Mouse (Mus musculus) activated CD4-positive, CD25-positive, alpha-beta regulatory T cell, adult 4 months (primary cell): ENCODE results near the gene Dytn. TPM values are rescaled to one million over a fixed set of nuclear protein-coding genes. Genes with fewer than 3 reads are reported as not detected.

Experiments
- ATAC-seq: one replicate; pipeline ENCODE4 v1.8.0; 2017
- polyA plus RNA-seq, 2 experiments: library from polyadenylated mRNA; unstranded; fragments of 100-300 nt; shearing (Covaris generic); gene quantifications; one replicate each; pipeline ENCODE4 v1.2.1; 2017

Dytn gene
- polyA plus RNA-seq, 2 experiments from 2014 or later, result not detected

DNA sequence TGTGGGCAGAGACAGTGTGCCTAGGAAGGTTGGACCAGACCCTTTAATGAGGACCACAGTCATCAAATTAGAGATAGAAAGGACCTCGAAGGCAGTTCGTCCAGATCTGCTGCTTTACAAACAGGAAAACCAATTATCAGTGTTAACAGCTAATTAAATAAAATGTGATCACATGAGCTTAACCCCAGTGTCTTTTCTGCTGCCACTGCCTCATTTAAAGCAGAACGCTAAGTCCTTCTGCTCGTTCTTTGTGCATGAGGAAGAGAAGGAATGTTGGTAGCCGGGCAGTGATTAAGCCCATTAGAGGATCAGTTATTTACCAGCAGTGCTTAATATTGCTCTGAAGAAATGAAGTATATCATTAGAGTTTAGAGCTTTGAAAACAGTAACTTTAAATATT lies 109.9 kb downstream of the Dytn start:
- no peak for ATAC-seq

DNA sequence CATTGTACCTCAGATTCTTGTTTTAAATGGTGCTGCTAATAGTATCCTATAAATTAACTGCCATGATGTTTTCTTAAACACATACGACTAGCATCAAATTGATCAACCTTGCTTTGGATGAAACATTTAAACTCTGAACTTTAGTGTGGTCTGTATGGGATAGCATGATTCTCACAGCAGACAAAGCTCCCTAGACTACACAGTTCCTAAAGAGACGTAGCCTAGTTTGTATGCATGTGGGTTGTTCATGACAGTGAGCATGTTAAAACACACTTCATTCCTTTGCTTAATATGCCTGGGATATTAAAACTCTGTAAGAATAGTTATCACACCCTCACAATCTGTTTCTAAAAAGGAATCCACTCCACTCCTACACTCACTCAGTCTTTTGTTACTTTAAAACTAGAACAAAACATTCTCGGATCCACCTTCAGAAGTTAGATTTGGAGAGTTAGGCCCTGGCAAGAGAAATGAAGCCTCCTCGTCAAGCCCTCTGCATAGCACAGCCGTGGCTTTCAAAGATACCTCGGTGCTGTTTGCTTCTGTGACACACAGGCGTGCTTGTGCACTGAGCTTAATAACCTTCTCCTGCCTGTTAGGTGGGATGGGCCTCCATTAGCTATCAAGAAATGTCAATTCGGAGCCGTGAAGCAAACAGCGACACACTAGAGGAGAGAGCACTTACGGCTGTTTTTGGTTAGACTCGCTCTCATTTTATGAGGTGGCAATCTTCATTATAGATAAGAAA lies 112.7 kb downstream of the Dytn start:
- no peak for ATAC-seq

DNA sequence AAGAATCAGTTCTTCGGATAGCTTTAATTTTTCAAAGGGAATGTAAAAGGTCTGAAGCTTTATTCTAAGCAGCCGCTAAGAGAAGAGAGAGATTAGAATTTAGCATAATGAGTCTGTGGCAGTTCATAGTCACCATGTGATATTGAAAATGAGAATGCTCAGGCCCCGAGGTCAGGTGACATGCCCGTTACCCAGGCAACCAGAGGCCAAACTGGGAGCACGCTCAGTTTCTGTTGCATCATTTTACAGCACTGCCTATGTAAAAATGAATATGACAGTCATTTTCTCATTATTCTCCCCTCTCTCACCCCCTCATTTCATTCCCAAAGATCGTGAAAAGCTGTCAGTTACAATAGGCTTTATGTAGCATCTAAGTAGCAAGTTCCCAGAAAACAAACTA lies 113.3 kb downstream of the Dytn start:
- no peak for ATAC-seq

Other genes with a start within 250 kb of the Dytn start
- not detected for gene Adam23, start 241.0 kb downstream of the Dytn start, polyA plus RNA-seq
- gene Gm39653, start 71.0 kb downstream of the Dytn start, polyA plus RNA-seq, result not detected
- not detected for gene Mdh1b, start 43.4 kb upstream of the Dytn start, polyA plus RNA-seq
- gene Fastkd2, start 43.7 kb upstream of the Dytn start, polyA plus RNA-seq, result 10 to 100 TPM; 29.8 to 31.1 TPM
- gene 4933402D24Rik, start 82.3 kb upstream of the Dytn start, polyA plus RNA-seq, result under 1 TPM; 0.32 to 0.36 TPM